Mouse (Mus musculus): ENCODE data around the gene Ndc1.

DNA sequence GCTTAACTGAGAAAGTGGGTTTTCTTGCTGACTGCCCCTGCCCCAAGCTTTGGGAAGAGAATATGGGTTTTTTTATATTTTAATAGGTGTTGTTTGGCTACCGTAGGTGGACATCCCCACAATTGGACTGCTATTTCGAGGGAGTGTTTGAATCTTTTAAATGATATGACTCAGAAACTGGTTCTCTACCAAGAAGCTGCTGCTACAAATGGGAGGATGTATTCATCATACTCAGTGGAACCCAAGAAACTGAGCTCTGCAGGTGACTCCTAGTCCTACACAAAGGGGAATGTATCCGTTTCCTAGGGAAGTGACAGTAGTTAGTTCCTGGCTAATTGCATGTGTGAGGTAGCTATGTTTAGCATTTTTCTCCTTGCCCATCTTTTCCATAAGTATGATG, 21.8 kb downstream of the Ndc1 start:
- TF ChIP-seq POLR2A (IDR thresholded peaks at IDR 0.05; ENCODE audit: insufficient read depth, low read depth, low read length): no peak
- no peak for TF ChIP-seq CTCF (IDR thresholded peaks at IDR 0.05; ENCODE audit: insufficient read depth, low read depth, low read length)
